Mouse (Mus musculus) adrenal gland, postnatal 10 days (tissue): ENCODE data around the gene Fam184b. TPM values are rescaled to one million over a fixed set of nuclear protein-coding genes. Genes with fewer than 3 reads are reported as not detected.
"Not testable (repeated sequence)": the region's sequence is repeated elsewhere in the genome, so short reads cannot be mapped to it uniquely, and the experiment has no call there.

Source experiments
- DNase-seq: peaks from one replicate; pipeline ENCODE4 v3.0.0; 2021; ENCODE audit warnings: mixed read lengths
- long read RNA-seq, 2 experiments: library from polyadenylated mRNA; stranded (forward); transcript quantifications; one replicate each; pipeline ENCODE4 v2.0.0; 2021
- total RNA-seq, 2 experiments: library from RNA; stranded (reverse); gene quantifications; 2 replicates each; pipeline ENCODE4 v1.2.3; 2021

The Fam184b gene
- 1 to 10 TPM in 1 of 2 experiments, under 1 TPM in 1; 0.93 to 1.2 TPM for total RNA-seq
- long read RNA-seq, experiment 1: 0 reads
- long read RNA-seq, experiment 2: 0 reads

- DNase-seq: peak; percentile 54
Observed at GRCm38 (mm10) chr5:45638806-45639714, at the start of gene Fam184b. Fam184b (minus strand) TSS chr5:45639614.

- no peak for DNase-seq
Observed at GRCm38 (mm10) chr5:45689152-45689551, 49.7 kb upstream of the Fam184b start.

- no peak for DNase-seq
Observed at GRCm38 (mm10) chr5:45686223-45686622, 46.8 kb upstream of the Fam184b start.

- no peak for DNase-seq
Observed at GRCm38 (mm10) chr5:45685243-45685642, 45.8 kb upstream of the Fam184b start.

GRCm38 (mm10) chr5:45683388-45683787 is 44.0 kb upstream of the Fam184b start:
- DNase-seq: no peak

- DNase-seq: no peak
Observed at GRCm38 (mm10) chr5:45679955-45680354, 40.5 kb upstream of the Fam184b start.

GRCm38 (mm10) chr5:45677639-45678038 is 38.2 kb upstream of the Fam184b start:
- no peak for DNase-seq

- no peak for DNase-seq
Observed at GRCm38 (mm10) chr5:45675032-45675431, 35.6 kb upstream of the Fam184b start.

- DNase-seq: no peak
Observed at GRCm38 (mm10) chr5:45670894-45671494, 31.6 kb upstream of the Fam184b start.

- no peak for DNase-seq
Observed at GRCm38 (mm10) chr5:45670280-45670670, 30.9 kb upstream of the Fam184b start.

- DNase-seq: peak; percentile 100
Observed at GRCm38 (mm10) chr5:45669598-45670279, 30.3 kb upstream of the Fam184b start, which contains the start of gene Ncapg. Ncapg (plus strand) TSS chr5:45669919.

- no peak for DNase-seq
Observed at GRCm38 (mm10) chr5:45669234-45669597, 29.8 kb upstream of the Fam184b start.

- peak; percentile 1 for DNase-seq
Observed at GRCm38 (mm10) chr5:45668831-45669230, 29.4 kb upstream of the Fam184b start.

GRCm38 (mm10) chr5:45668324-45668723 is 28.9 kb upstream of the Fam184b start:
- no peak for DNase-seq

GRCm38 (mm10) chr5:45658406-45658805 is 19.0 kb upstream of the Fam184b start:
- not testable (repeated sequence) for DNase-seq

GRCm38 (mm10) chr5:45651026-45651703 is 11.8 kb upstream of the Fam184b start:
- DNase-seq: no peak

GRCm38 (mm10) chr5:45639715-45640092 is 290 bp upstream of the Fam184b start:
- no peak for DNase-seq

- DNase-seq: no peak
Observed at GRCm38 (mm10) chr5:45638378-45638777, 1.0 kb downstream of the Fam184b start.

GRCm38 (mm10) chr5:45629470-45629869 is 9.9 kb downstream of the Fam184b start:
- no peak for DNase-seq

- no peak for DNase-seq
Observed at GRCm38 (mm10) chr5:45627771-45628170, 11.6 kb downstream of the Fam184b start.

GRCm38 (mm10) chr5:45621511-45621910 is 17.9 kb downstream of the Fam184b start:
- DNase-seq: no peak

- no peak for DNase-seq
Observed at GRCm38 (mm10) chr5:45599056-45599455, 40.4 kb downstream of the Fam184b start.
